Mouse (Mus musculus): ENCODE data around the gene Gm2832.
"Not testable (repeated sequence)": the region's sequence is repeated elsewhere in the genome, so short reads cannot be mapped to it uniquely, and the experiment has no call there.

The Gm2832 gene

DNA sequence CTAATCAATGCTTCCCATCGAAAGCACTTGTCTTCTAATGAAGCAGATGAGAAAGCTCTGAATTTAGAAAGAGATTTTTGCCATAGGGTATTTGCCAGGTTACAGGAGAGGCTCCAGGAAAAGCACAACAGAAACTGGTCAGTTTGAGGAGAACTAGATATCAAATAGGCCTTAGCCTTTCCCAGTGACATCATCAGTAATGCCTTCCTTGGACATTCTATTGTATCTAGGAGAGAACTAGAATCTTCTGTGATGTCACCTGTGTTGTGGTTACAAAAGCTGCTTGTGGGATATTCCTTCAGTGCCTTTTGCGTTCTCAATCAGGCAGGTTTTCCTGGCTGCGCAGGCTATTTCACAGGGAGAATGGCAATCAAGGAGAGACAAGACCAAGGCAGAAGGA is at the start of gene Gm2832:
Gene Gm2832 (plus strand): TSS at position 301 of the 400 bp plus-strand sequence.
- not testable (repeated sequence) for DNase-seq

DNA sequence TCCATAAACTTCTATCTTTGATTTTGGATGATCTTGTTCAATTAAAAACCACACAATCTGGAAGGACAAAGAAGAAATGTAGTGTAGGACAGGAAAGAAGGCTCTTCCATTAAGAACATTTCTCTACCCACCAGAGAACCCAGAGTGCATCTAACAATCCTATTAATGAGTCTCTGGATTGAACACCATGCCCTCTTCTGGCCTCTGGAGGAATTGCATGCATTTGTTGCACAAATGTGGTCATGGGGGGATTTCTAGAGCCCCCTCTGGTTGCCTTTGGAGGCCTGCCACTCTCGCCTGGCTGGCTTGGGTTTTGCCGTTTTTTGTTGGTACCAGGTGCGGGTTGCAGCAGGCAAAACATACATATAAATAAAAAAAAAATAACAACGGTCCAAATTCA is 15.3 kb upstream of the Gm2832 start:
- DNase-seq: peak; percentile 66

- not testable (repeated sequence) for DNase-seq
These were observed 14.5 kb upstream of the Gm2832 start for GRCm38 (mm10) chr14:41263853-41264755.

DNA sequence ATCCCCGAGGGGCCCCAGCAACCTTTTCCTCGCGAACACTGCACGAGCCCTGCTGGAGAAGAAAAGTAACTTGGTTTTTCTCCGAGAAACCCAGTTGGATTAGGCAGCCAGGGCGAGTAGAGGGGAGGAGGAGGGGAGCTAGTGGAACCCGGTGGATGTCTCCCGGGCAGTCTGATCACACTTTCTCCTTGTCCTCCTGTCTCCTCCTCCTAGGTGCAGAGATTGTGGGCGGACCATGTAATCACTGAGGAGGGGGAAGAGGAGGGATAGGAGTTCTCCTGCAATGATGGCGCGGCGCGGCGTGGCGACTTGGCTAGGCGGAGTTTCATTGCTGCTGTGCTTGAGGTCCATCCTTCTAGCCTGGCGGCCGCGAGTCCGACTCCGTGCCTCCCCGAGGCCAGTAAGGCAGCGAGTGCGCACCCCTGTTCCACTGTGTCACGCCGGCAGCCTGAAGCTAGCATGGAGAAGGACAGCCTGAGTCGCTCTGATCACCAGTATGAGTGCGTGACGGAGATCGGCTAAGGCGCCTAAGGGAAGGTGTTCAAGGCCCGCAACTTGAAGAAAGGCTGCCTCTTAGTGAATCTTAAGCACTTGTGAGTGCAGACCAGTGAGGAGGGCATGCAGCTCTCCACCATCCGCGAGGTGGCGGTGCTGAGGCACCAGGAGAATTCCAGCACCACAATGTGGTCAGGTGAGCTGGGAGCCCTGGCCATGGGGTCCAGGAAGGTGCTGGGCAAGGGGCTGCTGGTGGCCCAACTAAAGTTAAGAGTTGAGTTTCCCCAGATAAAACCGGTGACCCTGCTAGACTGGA is 13.6 kb upstream of the Gm2832 start:
- peak; percentile 44 for DNase-seq

DNA sequence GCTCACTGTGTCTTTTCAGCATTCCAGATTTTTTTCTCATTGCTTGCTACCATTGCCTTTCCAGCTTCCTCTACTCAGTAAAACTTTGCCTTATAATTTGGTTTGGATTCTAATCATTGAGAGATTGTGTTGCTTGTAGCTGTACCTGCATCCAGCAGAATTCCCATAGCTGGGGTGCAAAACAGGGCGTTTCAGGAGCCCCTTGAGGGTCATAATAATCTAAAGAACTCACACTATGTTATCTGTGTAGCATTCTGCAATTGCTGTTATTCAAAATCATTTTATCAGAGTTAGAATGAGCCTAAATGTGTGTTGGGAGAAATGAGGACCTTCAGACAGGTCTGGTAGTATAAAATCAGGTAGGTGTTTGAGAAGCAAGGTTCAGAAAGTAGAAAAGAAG is 7.4 kb downstream of the Gm2832 start:
- not testable (repeated sequence) for DNase-seq
